Mouse (Mus musculus) hindbrain, embryonic 14.5 days (tissue): Measurements from ENCODE around the gene Nfkbiz. TPM values are rescaled to one million over a fixed set of nuclear protein-coding genes. Genes with fewer than 3 reads are reported as not detected.
"Not testable (repeated sequence)": the region's sequence is repeated elsewhere in the genome, so short reads cannot be mapped to it uniquely, and the experiment has no call there.

ENCODE experiments used
- ATAC-seq: fragments of 200-750 bp; cut with Nextera tagmentation; 2 replicates; pipeline ENCODE4 v1.8.0; 2017; ENCODE audit warnings: moderate number of reproducible peaks, mild to moderate bottlenecking, moderate TSS enrichment, moderate library complexity; ENCODE audit not compliant: low FRiP score
- DNase-seq: peaks from one replicate; pipeline ENCODE4 v3.0.0-alpha.2; 2015; ENCODE audit warnings: low spot score
- H3K27ac ChIP-seq: fragments of 300-500 bp; sonication (generic); 2 replicates; pipeline ENCODE4 v1.5.1; 2014; ENCODE audit warnings: mild to moderate bottlenecking, moderate library complexity
- H3K27me3 ChIP-seq: fragments of 300-500 bp; sonication (generic); 2 replicates; pipeline ENCODE4 v1.6.1; 2014; ENCODE audit warnings: mild to moderate bottlenecking, low read length, mixed read lengths; ENCODE audit not compliant: control insufficient read depth, insufficient read depth
- H3K36me3 ChIP-seq: fragments of 300-500 bp; sonication (generic); replicated peaks from 2 replicates; pipeline ENCODE4 v1.6.1; 2014; ENCODE audit not compliant: control insufficient read depth, insufficient read depth
- H3K4me1 ChIP-seq: fragments of 300-500 bp; sonication (generic); replicated peaks from 2 replicates; pipeline ENCODE4 v1.6.1; 2014; ENCODE audit warnings: antibody characterized with exemption, low read length, mixed read lengths; ENCODE audit not compliant: control insufficient read depth, insufficient read depth
- H3K4me2 ChIP-seq: fragments of 300-500 bp; sonication (generic); replicated peaks from 2 replicates; pipeline ENCODE4 v1.6.1; 2014; ENCODE audit warnings: mild to moderate bottlenecking, moderate library complexity
- H3K4me3 ChIP-seq: fragments of 300-500 bp; sonication (generic); replicated peaks from 2 replicates; pipeline ENCODE4 v1.5.1; 2014; ENCODE audit warnings: mild to moderate bottlenecking, low read length
- H3K9ac ChIP-seq: fragments of 300-500 bp; sonication (generic); 2 replicates; pipeline ENCODE4 v1.6.1; 2014
- H3K9me3 ChIP-seq: fragments of 300-500 bp; sonication (generic); 2 replicates; pipeline ENCODE4 v1.6.1; 2016; ENCODE audit warnings: low read length; ENCODE audit not compliant: control insufficient read depth
- WGBS: fragments of 180-500 bp; shearing (Covaris S2); extraction: QIAGEN DNeasy Blood & Tissue Kit; methylation state at CpG from one replicate; pipeline ENCODE4 v1.1.7; 2014; 5-methylcytosine and 5-hydroxymethylcytosine counted together
- polyA plus RNA-seq: library from polyadenylated mRNA; unstranded; fragments of >200 nt; fragmentation: Nextera tagmentation; extraction: Ambion mirVana; gene quantifications from 2 replicates; pipeline ENCODE4 v1.2.1, GENCODE M21; 2014

Gene Nfkbiz
- polyA plus RNA-seq: 2.0 TPM in 2 replicates

- under 1% methylated on average over 40 of the region's 40 CpGs for WGBS
- H3K27ac ChIP-seq: peak within 1 kb of the TSS; percentile 65
- H3K4me3 ChIP-seq: peak within 1 kb of the TSS; percentile 56
- ATAC-seq (peak; percentile 95), DNase-seq (peak; percentile 78)
- no peaks in the 10 kb centered on the region; the same call in 1 of the 2 replicates for H3K9me3 ChIP-seq
- H3K4me2 ChIP-seq: peak within 1 kb of the TSS; percentile 88
- peak within 1 kb of the TSS; percentile 71 for H3K9ac ChIP-seq
- H3K27me3 ChIP-seq: no peaks in the 10 kb centered on the region
- H3K36me3 ChIP-seq: peaks cover 2% of the 10 kb centered on the region; the same call in 1 of the 2 replicates
- 0 out of 2 replicates have a peak, but pooled peaks cover 4% of the 10 kb centered on the region for H3K4me1 ChIP-seq
Measured at GRCm38 (mm10) chr16:55838510-55839474, at the start of gene Nfkbiz. Gene Nfkbiz, minus strand, starts transcription at chr16:55838899.

- 60% methylated on average over 7 of the region's 7 CpGs for WGBS
Measured at GRCm38 (mm10) chr16:55887814-55888583, 49.3 kb upstream of the Nfkbiz start.

DNA sequence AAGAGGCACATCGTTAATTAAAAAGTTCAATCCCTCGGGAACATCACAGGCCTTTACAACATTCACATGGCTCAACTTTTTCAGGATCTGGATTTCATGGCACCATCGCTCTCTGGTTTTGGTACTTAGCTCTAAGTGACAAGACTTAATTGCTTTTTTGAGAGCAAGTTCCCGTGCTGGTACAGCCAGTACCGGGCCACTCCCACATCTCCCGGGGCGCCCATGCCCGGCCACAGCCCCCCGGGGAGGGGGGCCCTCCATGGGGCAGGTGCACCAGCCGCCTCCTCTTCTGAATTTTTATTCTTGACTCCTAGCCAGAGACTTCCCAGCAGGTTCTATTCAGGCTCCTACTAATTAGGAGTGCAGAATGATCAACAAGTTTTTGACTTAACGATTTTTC is 45.5 kb upstream of the Nfkbiz start:
- no peak for ATAC-seq
- H3K4me2 ChIP-seq: no peak overlapping the region
- no peak overlapping the region for H3K9ac ChIP-seq
- H3K27me3 ChIP-seq: no peaks in the 10 kb centered on the region
- H3K36me3 ChIP-seq: peaks cover 27% of the 10 kb centered on the region
- WGBS: 83% methylated on average over 11 of the region's 11 CpGs
- H3K4me3 ChIP-seq: no peak overlapping the region
- H3K27ac ChIP-seq: no peak overlapping the region
- no peak for DNase-seq
- H3K9me3 ChIP-seq: no peaks in the 10 kb centered on the region
- no peaks in the 10 kb centered on the region for H3K4me1 ChIP-seq

More at GRCm38 (mm10) chr16:55887814-55888583, 49.3 kb upstream of the Nfkbiz start:
- no peak overlapping the region for H3K4me2 ChIP-seq
- no peak for ATAC-seq
- no peaks in the 10 kb centered on the region for H3K4me1 ChIP-seq
- no peak overlapping the region for H3K4me3 ChIP-seq
- H3K27me3 ChIP-seq: no peaks in the 10 kb centered on the region
- no peak for DNase-seq
- H3K9ac ChIP-seq: no peak overlapping the region
- H3K27ac ChIP-seq: no peak overlapping the region
- H3K9me3 ChIP-seq: no peaks in the 10 kb centered on the region
- peaks cover 36% of the 10 kb centered on the region for H3K36me3 ChIP-seq

- Histone ChIP-seq H3K4me3 (no peak overlapping the region), H3K4me2 (no peak overlapping the region), H3K9ac (no peak overlapping the region), H3K36me3 (0 out of 2 replicates have a peak, but pooled peaks cover 3% of the 10 kb centered on the region), H3K9me3 (no peaks in the 10 kb centered on the region), H3K27ac (no peak overlapping the region), H3K4me1 (no peaks in the 10 kb centered on the region), H3K27me3 (no peaks in the 10 kb centered on the region)
- WGBS: 74% methylated on average over 6 of the region's 6 CpGs
- no peak for DNase-seq
- no peak for ATAC-seq
Measured at GRCm38 (mm10) chr16:55876025-55876424, 37.3 kb upstream of the Nfkbiz start.

- no peak for DNase-seq
- WGBS: 67% methylated on average over 4 of the region's 4 CpGs
- no peak overlapping the region for H3K4me3 ChIP-seq
- H3K9ac ChIP-seq: no peak overlapping the region
- ATAC-seq: no peak
- H3K4me2 ChIP-seq: no peak overlapping the region
- peaks cover 10% of the 10 kb centered on the region for H3K36me3 ChIP-seq
- no peak overlapping the region for H3K27ac ChIP-seq
- no peaks in the 10 kb centered on the region for H3K4me1 ChIP-seq
- no peaks in the 10 kb centered on the region for H3K9me3 ChIP-seq
- no peaks in the 10 kb centered on the region for H3K27me3 ChIP-seq
Measured at GRCm38 (mm10) chr16:55863832-55864231, 25.1 kb upstream of the Nfkbiz start.

DNA sequence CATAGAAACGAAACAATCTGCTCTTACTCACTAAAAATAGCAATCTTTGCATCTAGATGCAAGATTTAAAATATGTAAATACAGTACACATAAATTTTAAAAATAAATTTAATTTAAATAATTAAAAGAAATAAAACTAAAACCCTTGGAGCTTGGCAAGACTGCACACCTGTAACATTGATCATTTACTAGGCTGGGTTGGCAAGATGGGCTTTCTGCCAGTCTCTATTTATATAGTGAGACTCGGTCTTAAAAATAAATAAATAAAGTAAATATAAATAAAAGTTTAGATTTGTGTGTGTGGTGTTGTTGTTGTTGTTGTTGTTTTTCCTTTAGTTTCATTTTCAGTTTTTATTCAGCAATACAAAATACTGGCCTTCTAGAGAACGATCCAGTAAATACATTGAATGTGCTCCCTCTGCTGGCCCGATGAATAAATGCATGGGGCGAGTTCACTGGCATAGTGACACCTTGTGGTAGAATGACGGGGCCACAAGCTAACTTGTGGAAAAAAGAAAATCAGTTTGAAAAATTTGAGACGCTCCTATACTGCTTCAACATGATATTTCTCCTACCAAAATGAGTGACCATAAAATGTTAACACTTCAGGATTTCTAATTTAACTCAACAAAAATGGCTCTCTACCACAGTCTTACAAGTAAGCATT is 24.6 kb upstream of the Nfkbiz start:
- peak; percentile 51; the same call in 1 of the 2 replicates for ATAC-seq
- H3K4me3 ChIP-seq: no peak overlapping the region
- peaks cover 10% of the 10 kb centered on the region for H3K36me3 ChIP-seq
- DNase-seq: peak; percentile 86
- no peaks in the 10 kb centered on the region for H3K27me3 ChIP-seq
- no peak overlapping the region for H3K9ac ChIP-seq
- 30% methylated on average over 7 of the region's 7 CpGs for WGBS
- H3K4me2 ChIP-seq: no peak overlapping the region
- H3K27ac ChIP-seq: no peak overlapping the region
- H3K9me3 ChIP-seq: no peaks in the 10 kb centered on the region
- H3K4me1 ChIP-seq: no peaks in the 10 kb centered on the region

GRCm38 (mm10) chr16:55861104-55861503 is 22.4 kb upstream of the Nfkbiz start:
- H3K4me1 ChIP-seq: no peaks in the 10 kb centered on the region
- H3K9me3 ChIP-seq: no peaks in the 10 kb centered on the region
- ATAC-seq (no peak), DNase-seq (no peak)
- WGBS: 84% methylated on average over 3 of the region's 3 CpGs
- H3K4me2 ChIP-seq: no peak overlapping the region
- H3K27ac ChIP-seq: no peak overlapping the region
- peaks cover 11% of the 10 kb centered on the region for H3K36me3 ChIP-seq
- H3K4me3 ChIP-seq: no peak overlapping the region
- no peak overlapping the region for H3K9ac ChIP-seq
- no peaks in the 10 kb centered on the region for H3K27me3 ChIP-seq

GRCm38 (mm10) chr16:55859421-55859820 is 20.7 kb upstream of the Nfkbiz start:
- not testable (repeated sequence) for H3K9ac ChIP-seq, H3K36me3 ChIP-seq, H3K27me3 ChIP-seq, H3K4me2 ChIP-seq, H3K4me3 ChIP-seq, DNase-seq, H3K9me3 ChIP-seq, H3K27ac ChIP-seq, H3K4me1 ChIP-seq, ATAC-seq
- 96% methylated on average over 4 of the region's 4 CpGs for WGBS
